Mouse (Mus musculus) inflammation-experienced regulatory T-cells, adult 6 months (primary cell): Measurements from ENCODE around the gene L2hgdh. TPM values are rescaled to one million over a fixed set of nuclear protein-coding genes. Genes with fewer than 3 reads are reported as not detected.

Experiments used
- ATAC-seq: one replicate; pipeline ENCODE4 v1.8.0; 2017
- polyA plus RNA-seq, 3 experiments: library from polyadenylated mRNA; unstranded; fragments of 100-300 nt; shearing (Covaris generic); gene quantifications; one replicate each; pipeline ENCODE4 v1.2.1; 2017

Gene L2hgdh
- polyA plus RNA-seq, 3 experiments from 2014 or later, result 2.8 to 3.2 (median 2.9) TPM

- ATAC-seq, result no peak
These were observed 4.6 kb upstream of the L2hgdh start for GRCm38 (mm10) chr12:69729246-69729645.

GRCm38 (mm10) chr12:69724018-69724710 is 509 bp downstream of the L2hgdh start:
- ATAC-seq, result peak; percentile 44

DNA sequence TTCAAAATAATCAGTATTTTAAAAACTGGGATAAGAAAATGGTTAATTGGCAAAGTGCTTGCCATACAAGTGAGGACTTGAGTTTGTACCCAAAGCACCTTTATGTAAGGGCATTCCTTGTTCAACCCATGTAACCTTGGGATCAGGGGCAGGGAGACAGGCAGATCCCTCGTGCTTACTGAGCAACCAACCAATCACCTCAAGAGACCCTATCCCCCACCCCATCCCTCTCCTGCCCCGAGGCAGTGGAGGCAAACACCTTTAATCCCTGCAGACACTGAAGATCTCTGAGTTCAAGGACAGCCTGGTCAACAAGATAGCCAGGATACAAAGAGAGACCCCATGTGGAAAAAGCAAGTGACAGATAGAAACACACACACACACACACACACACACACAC is 1.3 kb downstream of the L2hgdh start:
- ATAC-seq, result no peak

DNA sequence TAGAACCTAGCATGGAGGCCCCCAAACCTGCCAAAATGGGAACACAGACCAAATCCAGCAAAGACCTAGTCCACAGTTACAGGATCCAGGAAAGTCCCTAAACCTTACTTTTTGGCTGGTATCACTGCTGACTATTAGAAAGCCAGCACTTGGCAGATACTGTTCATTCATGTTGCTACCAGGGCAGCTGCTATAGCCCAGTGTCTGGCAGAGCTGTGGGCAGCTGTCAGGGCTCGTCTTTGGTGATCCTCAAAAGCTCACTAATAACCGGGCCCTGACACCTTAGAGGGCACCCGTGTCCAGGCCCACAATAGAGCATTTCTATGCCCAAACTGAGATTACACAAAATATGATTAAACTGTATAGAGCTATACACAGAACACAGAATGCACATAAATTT is 1.8 kb downstream of the L2hgdh start:
- no peak for ATAC-seq

DNA sequence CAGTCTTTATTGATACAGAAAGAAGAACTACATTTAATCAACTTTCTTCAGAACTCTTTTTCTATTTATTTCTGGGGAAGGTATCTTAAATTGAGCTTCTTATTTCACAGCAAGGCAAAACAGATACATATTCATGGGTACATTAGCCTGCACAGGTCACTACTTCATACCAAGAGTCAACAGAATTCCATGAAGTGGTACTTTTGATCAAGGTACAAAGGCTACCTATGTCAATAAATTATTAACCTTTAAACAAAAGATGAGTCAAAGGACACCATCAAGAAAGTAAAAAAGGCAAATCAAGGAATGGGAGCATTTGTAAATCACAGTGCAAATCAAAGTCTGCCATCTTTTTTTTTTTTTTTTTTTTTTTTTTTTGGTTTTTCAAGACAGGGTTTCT is 11.0 kb downstream of the L2hgdh start:
- ATAC-seq, result no peak

GRCm38 (mm10) chr12:69704799-69705458 is 19.7 kb downstream of the L2hgdh start:
- no peak for ATAC-seq

- ATAC-seq, result no peak
These were observed 26.3 kb downstream of the L2hgdh start for GRCm38 (mm10) chr12:69698352-69698751.

- peak; percentile 85 for ATAC-seq
These were observed 27.9 kb downstream of the L2hgdh start for GRCm38 (mm10) chr12:69696746-69697145.

DNA sequence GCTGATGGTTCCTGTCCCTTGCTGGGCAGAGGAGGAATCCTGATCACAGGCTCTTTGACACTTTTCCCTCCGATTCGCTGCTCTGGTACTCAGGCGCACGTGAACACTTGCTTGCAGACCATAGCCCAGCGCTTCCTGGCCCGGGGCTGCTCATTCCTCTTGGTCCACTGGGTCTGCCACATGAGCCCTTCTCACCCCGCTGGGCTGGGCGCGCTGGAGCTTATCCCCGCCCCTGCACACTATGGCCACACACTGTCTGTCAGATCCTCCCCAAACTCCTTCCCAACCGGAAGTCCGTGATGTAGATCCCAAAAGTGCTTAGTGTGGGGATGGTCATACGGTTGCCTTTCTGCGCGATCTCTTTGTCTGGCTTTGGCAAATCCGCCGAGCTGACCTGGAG is 31.2 kb downstream of the L2hgdh start:
- no peak for ATAC-seq

GRCm38 (mm10) chr12:69690714-69691113 is 34.0 kb downstream of the L2hgdh start:
- no peak for ATAC-seq

- no peak for ATAC-seq
These were observed 35.6 kb downstream of the L2hgdh start for GRCm38 (mm10) chr12:69689094-69689493.

DNA sequence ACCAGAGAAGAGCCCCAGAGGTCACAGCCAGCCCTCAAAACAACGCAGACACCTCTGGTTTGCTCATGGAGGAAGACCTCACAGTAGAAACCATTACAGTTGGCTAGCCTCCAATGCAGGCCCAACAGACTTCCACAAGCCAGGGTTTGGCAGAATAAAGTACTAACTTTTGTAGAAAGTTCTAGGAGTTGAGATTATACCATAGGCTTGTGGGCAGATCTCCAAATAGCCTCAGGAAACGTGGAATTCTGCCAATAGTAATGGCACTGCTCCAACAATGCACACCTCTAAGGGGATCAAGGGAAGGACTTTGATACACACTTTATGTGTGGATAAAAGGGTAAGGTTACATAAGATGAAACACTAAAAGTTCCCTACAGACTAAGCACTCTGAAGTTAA is 36.3 kb downstream of the L2hgdh start:
- ATAC-seq, result no peak

- no peak for ATAC-seq
These were observed 41.1 kb downstream of the L2hgdh start for GRCm38 (mm10) chr12:69683537-69683936.

DNA sequence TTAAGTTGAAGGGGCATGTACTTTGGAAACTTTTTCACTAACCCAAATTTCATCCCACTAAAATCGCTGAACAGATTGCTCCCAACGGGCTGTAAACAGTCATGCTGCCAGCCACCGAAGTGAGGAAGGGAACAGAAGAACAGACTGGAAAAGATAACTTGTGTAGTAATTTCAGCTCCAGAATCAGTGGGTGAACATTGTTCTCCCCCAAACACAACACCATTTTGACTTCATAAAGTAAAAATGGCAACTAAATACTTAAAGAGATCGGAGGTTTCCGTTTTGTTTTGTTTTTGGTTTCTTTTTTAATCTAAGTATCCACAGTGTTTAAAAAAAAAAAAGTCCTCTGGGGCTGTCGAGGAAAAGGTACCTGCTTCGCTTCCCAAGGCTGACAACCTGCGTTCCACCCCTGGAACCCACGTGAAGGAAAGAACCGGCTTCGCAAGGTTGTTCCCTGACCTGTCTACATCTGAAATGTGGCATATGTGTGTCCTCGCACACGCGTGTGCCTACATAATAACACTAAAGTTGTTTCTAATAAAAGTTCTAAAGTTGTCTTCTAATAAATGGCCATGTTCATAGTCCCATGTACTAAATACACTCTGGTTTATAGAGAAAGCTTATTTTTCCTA is 41.8 kb downstream of the L2hgdh start:
- ATAC-seq, result no peak

DNA sequence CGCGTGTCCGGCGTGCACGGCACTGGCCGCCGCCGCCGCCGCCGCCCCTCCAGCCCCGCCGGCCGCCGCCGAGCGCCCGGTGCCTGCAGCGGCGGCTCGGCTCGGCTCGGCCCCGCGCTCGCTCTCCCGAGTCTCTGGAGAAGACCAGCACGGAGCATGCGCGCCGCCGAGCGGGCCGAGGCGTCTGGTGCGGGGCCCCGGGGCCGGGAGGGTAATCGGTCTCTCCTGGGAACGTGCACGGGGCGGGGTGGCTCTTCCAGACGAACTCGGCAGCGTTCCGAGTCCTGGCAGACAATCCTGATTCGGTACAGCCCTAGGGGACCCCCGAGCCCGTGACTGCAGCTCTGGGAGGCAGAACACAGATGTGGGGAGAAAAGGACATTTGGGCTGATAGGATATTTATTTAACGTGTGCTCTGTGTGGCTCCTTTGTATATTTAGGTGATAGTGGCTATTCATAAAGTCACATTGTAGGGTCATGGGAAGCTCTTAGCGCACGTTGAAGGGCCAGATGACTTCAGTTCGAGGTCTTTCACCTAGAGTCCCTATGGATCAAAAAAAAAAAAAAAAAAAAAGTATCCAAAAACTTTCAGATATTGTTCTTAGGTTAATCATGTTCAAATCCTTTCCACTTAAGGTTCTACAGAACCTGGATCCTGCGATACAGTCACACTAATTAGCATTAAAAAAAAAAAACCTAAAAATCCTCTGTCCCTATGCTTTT is 42.4 kb downstream of the L2hgdh start:
- peak; percentile 30 for ATAC-seq

DNA sequence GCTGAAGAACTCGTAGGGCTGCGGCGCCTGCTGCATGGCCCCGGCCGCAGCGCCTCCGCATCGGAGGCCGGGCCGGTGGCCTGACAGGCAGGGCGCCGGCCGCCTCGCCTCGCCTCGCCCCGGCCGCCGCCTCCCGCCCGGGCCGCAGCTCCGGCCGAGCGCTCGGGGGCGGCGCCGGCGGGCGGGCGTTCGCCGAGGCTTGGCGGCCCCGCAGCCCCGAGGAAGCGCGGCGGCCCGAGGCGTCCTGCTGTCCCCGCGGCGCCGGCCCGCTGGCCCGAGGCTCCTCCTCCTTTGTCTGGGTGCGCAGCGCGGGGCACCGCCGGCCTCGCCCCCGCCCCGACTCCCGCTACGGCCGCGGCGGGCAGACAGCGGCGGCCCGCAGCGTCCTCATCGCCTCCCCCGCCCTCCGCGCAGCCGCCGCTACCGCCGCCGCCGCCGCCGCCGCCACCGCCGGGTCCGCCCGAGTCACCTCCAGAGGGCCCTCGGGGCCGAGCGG is 43.1 kb downstream of the L2hgdh start, which contains the start of gene Sos2:
TSS of gene Sos2 (minus strand) at position 287 of the 496 bp plus-strand sequence.
- ATAC-seq, result peak; percentile 23

- ATAC-seq, result peak; percentile 92
These were observed 43.8 kb downstream of the L2hgdh start for GRCm38 (mm10) chr12:69680635-69681565.

GRCm38 (mm10) chr12:69676157-69676556 is 48.5 kb downstream of the L2hgdh start:
- no peak for ATAC-seq

DNA sequence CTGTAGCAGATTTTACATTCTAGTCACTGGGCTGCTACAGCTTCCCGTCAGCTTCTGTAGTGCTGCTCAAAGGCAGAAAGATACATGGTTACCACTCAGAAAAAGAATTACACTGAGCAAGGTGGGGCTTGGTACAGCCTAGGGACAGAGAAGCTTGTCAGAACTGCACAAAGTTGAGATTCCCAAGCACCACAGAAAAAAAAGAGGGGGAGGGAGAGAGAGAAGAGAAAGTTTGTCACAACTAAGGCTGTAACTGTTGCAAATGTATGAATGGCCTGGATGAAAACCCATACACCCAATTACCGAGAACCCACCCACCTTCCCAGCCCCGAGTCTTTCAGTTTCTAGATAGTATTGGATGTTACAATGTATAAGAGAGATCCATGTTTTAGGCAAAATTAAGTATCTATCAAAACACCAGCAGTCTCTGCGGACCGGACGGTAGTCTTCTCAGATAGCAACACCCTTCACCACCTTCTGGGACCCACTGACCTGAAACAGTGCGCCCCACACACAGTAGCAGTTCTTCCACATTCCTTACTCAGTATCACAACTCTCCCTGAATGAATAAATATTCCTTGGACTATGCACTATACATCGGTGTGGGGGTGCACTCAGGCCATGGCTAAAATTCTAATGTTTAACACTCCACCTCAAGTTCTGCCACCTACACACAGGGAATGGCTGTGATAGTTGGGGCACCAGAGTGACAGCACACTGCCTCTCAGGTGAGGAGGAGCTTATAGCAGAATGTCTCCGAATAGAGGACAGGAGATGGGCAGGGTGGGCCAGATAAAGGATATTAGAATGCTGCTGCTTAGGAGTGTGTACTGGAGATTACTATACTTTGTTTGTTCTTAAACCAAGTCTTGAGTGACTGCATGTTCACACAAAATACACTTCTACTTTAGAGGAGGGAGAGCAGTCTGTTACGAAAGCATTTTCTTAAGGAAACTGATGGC is 49.8 kb downstream of the L2hgdh start:
- no peak for ATAC-seq

- no peak for ATAC-seq
These were observed 50.5 kb downstream of the L2hgdh start for GRCm38 (mm10) chr12:69674176-69674575.

DNA sequence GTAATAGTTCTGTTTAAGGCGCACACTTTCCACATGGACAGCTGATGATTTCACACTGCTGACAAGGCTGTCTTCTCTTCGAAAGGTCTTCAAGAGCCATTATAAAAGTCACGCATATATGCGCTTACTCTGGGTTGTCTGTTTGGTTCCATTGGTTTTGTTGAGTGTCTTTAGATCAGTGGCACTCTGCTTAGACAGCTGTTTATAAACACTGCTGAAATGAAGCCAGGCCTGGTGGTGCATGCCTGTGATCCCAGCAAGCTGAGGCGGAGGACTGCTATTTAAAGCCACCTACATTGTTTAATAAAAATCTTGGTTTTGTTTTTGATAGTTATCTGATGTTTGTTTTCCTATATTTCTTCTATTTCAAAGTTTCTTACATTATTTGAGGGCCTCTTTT is 58.0 kb downstream of the L2hgdh start:
- ATAC-seq, result no peak
